Mouse (Mus musculus) hindbrain, embryonic 13.5 days (tissue): ENCODE data around the gene Gm20696. TPM values are rescaled to one million over a fixed set of nuclear protein-coding genes. Genes with fewer than 3 reads are reported as not detected.

Experiments used
- ATAC-seq: fragments of 200-750 bp; cut with Nextera tagmentation; 2 replicates; pipeline ENCODE4 v1.8.0; 2017; ENCODE audit warnings: moderate TSS enrichment; ENCODE audit not compliant: low FRiP score
- H3K27ac ChIP-seq: fragments of 300-500 bp; sonication (generic); 2 replicates; pipeline ENCODE4 v1.5.1; 2015; ENCODE audit warnings: inconsistent platforms, mild to moderate bottlenecking, moderate library complexity
- H3K27me3 ChIP-seq: fragments of 300-500 bp; sonication (generic); 2 replicates; pipeline ENCODE4 v1.6.1; 2015; ENCODE audit warnings: mild to moderate bottlenecking, inconsistent platforms
- H3K36me3 ChIP-seq: fragments of 300-500 bp; sonication (generic); 2 replicates; pipeline ENCODE4 v1.6.1; 2015; ENCODE audit warnings: mild to moderate bottlenecking, inconsistent platforms
- H3K4me1 ChIP-seq: fragments of 300-500 bp; sonication (generic); replicated peaks from 2 replicates; pipeline ENCODE4 v1.6.1; 2015; ENCODE audit warnings: inconsistent platforms
- H3K4me2 ChIP-seq: fragments of 300-500 bp; sonication (generic); 2 replicates; pipeline ENCODE4 v1.6.1; 2015; ENCODE audit warnings: inconsistent platforms, mild to moderate bottlenecking, moderate library complexity
- H3K4me3 ChIP-seq: fragments of 300-500 bp; sonication (generic); 2 replicates; pipeline ENCODE4 v1.5.1; 2015; ENCODE audit warnings: mild to moderate bottlenecking, inconsistent platforms
- H3K9ac ChIP-seq: fragments of 300-500 bp; sonication (generic); 2 replicates; pipeline ENCODE4 v1.6.1; 2015; ENCODE audit warnings: mild to moderate bottlenecking, inconsistent platforms
- H3K9me3 ChIP-seq: fragments of 300-500 bp; sonication (generic); 2 replicates; pipeline ENCODE4 v1.6.1; 2016; ENCODE audit warnings: inconsistent platforms
- WGBS: fragments of 180-500 bp; shearing (Covaris S2); methylation state at CpG from one replicate; pipeline ENCODE4 v1.1.7; 2015; 5-methylcytosine and 5-hydroxymethylcytosine counted together
- polyA plus RNA-seq: library from polyadenylated mRNA; unstranded; fragments of >200 nt; fragmentation: Nextera tagmentation; extraction: Ambion mirVana; gene quantifications from 2 replicates; pipeline ENCODE4 v1.2.1, GENCODE M21; 2015

Gene Gm20696
- polyA plus RNA-seq, 1 experiment from 2014 or later, result 2.7 TPM

DNA sequence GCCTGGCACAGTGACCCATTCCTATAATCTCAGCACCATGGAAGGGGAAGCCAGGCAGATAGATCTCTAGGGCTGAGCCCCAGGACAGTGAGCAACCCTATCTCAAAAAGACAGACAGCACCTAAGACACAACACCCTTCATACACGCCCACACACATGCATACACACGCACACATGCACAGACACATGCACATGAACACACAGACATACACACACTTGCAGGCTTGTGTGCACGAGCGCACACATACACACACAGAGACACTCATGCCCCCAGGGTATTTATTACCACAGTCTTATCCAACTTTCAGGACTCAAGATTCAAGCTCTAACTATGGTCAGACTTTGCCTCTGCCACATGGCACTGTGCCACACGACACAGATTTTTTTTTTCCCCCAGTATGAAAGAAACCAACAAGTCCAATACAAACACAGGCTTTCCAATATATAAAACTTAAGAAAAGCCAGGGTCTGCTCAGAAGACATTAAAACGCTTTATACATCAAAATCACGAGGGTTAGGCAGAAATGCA, 182.3 kb downstream of the Gm20696 start:
- Histone ChIP-seq H3K27me3 (peaks cover 4% of the 10 kb centered on the region; the same call in 1 of the 2 replicates), H3K9ac (no peak overlapping the region), H3K4me2 (no peak overlapping the region), H3K27ac (no peak overlapping the region), H3K36me3 (no peaks in the 10 kb centered on the region), H3K4me1 (peaks cover 24% of the 10 kb centered on the region), H3K9me3 (no peaks in the 10 kb centered on the region), H3K4me3 (no peak overlapping the region)
- 85% methylated on average over 7 of the region's 7 CpGs for WGBS
- ATAC-seq, result no peak

DNA sequence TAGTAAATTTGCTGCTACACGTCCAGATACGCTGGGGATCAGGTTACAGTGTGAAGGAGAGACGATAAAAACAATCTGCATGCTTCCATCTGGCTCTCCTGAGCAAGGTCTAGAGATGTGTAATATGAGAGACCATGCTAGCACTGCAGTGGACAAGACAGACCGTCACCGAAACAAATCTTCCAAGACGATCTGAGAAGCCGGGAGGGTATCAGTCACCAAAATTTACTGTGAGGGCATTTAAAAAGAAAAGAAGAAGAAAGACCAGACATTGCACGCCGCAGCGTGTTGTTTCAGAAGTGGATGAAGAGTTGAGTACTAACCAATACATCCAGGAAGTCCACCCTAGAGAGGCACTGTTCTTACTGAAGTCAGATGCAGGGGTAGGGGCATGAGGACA, 183.0 kb downstream of the Gm20696 start:
- Histone ChIP-seq H3K27ac (no peak overlapping the region), H3K9ac (no peak overlapping the region), H3K4me2 (no peak overlapping the region), H3K36me3 (no peaks in the 10 kb centered on the region), H3K4me1 (peaks cover 24% of the 10 kb centered on the region), H3K27me3 (no peaks in the 10 kb centered on the region), H3K4me3 (no peak overlapping the region), H3K9me3 (no peaks in the 10 kb centered on the region)
- ATAC-seq, result no peak
- WGBS, result 85% methylated on average over 10 of the region's 10 CpGs

DNA sequence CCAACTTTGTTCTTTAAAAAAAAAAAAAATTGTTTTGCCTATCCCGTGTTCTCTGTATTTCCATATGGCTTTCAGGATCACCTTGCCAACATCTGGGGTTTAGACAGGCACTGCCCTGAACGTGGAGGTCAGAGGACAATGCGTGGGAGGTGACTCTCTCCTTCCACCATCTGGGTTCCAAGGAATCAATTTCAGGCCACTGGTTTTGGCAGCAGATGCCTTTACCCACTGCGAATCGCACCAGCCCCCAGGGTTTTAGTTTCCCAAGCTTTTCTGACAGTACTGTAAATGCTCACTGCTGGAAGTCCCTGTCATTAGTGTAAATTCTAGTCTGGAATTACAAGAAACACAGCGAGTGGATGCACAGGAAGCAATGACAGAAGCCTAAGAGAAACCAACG, 185.0 kb downstream of the Gm20696 start:
- no peak overlapping the region for H3K9ac ChIP-seq
- H3K4me2 ChIP-seq, result no peak overlapping the region
- H3K27ac ChIP-seq, result no peak overlapping the region
- no peaks in the 10 kb centered on the region for H3K27me3 ChIP-seq
- no peaks in the 10 kb centered on the region for H3K9me3 ChIP-seq
- H3K4me3 ChIP-seq, result no peak overlapping the region
- 56% methylated on average over 7 of the region's 7 CpGs for WGBS
- H3K36me3 ChIP-seq, result no peaks in the 10 kb centered on the region
- no peak for ATAC-seq
- H3K4me1 ChIP-seq, result peaks cover 24% of the 10 kb centered on the region

DNA sequence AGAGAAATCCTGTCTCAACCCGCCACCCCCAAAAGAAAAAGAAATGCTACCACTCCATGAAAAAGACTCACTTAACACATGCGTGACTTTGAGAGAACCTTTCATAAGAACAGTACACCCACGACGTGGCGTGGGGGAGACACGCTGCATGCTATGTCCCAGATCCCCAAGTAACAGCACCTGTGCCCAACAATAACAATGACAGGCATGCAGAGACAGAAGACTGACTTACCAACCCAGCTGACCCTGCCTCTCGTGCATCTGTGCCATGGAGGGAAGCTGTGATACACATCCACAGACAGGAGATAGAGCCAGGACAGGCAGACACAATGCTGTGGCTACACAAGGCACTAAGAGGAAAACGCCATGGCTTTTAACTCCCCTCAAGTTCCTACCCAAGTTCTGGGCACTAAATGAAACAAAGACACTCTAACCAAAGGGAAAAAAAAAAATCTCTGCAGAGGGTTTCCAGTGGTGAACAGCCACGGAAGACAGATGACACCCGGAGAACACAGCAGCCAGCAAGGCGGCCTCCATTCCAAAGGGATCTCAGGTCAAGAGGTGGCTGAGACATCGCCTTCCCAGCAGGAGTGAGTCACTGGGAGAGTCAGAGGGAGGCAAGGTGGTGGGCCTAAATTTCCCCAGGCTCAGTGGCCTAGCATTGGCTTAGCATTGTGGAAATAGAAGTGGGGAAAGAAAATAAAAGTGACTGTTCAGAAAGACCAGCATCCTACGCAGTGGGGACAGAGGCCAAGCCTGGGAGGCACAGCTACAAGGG, 187.5 kb downstream of the Gm20696 start:
- H3K4me1 ChIP-seq, result peaks cover 1% of the 10 kb centered on the region
- no peak overlapping the region for H3K4me3 ChIP-seq
- H3K9ac ChIP-seq, result no peak overlapping the region
- H3K27me3 ChIP-seq, result no peaks in the 10 kb centered on the region
- no peak overlapping the region for H3K27ac ChIP-seq
- no peaks in the 10 kb centered on the region for H3K36me3 ChIP-seq
- H3K9me3 ChIP-seq, result no peaks in the 10 kb centered on the region
- 77% methylated on average over 13 of the region's 13 CpGs for WGBS
- H3K4me2 ChIP-seq, result no peak overlapping the region
- ATAC-seq, result no peak

DNA sequence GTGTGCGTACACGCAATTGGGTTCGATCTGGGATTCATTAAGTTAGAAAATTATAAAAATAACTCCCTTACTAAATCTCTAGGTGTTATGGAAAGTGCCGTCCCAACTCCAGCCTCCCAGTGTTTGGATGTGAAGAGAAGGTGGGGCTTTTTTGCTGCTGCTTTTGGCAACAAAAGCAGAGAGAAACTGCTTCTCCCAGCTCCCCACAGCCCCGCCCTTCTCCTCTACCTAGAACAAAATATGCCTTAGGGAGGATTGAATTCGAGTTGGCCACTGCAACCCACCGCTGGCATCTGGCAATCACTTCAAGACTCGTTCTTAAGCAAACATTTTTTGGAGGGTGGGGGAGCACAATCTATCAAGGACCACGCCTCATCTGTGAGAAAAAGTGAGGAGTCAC, 191.6 kb downstream of the Gm20696 start:
- WGBS, result 91% methylated on average over 9 of the region's 9 CpGs
- no peaks in the 10 kb centered on the region for H3K27me3 ChIP-seq
- no peak overlapping the region for H3K27ac ChIP-seq
- no peaks in the 10 kb centered on the region for H3K4me1 ChIP-seq
- H3K9ac ChIP-seq, result no peak overlapping the region
- no peak overlapping the region for H3K4me2 ChIP-seq
- H3K4me3 ChIP-seq, result no peak overlapping the region
- no peak for ATAC-seq
- no peaks in the 10 kb centered on the region for H3K36me3 ChIP-seq
- no peaks in the 10 kb centered on the region for H3K9me3 ChIP-seq

DNA sequence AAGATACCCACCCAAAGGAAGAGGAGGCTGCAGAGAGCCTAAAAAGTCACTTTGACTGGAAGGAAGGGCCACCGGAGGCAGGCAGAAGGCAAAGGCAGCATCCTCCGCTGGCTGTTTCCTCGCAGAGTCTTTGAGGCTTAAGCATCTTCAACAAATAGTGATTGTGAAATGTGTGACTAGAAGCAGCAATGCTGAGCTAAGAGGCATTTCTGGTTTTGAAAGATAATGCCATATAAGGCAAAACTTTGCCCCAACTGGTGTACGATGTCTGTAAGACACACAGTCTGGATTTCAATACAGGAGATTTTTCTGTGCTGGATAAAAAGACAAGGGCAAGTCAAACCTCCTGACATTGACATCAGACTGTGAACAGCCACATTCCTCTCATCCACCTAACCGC, 195.7 kb downstream of the Gm20696 start:
- Histone ChIP-seq H3K9ac (no peak overlapping the region), H3K27ac (no peak overlapping the region), H3K4me3 (no peak overlapping the region), H3K4me2 (no peak overlapping the region), H3K36me3 (no peaks in the 10 kb centered on the region), H3K27me3 (0 out of 2 replicates have a peak, but pooled peaks cover 2% of the 10 kb centered on the region), H3K9me3 (no peaks in the 10 kb centered on the region), H3K4me1 (peaks cover 20% of the 10 kb centered on the region)
- no peak for ATAC-seq
- WGBS, result 87% methylated on average over 5 of the region's 5 CpGs

DNA sequence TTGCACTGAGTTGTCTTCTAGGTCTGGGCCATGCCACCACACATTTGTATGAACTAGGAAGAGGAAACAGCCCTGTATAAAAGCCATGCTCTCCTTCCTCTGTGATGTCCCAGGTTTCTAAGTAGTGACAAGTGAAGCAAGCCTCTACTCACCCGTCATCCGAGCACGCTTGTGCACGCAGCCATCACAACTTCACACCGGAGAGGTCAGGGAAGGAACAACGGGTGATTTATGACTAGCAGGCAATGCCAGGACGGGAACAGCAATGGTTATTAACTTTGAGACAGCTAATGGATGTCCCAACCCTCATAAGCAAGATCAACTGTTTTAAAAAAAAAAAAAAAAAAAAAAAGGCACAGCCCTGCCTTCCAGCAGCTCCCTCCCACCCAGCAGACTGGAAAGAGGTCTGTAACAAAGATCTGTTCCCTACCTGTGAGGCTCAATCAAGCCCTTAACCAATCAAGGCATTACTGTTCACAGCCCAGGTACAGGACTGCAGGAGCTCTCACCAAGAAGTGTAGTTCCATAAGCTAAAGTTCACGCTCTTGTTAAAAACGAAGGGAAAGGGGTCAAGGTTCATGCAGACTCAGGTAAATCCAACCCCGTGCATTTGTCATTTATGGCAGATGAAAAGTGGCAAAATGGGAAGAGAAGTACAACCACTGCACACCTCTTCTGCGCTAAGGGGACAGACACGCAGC, 197.3 kb downstream of the Gm20696 start:
- Histone ChIP-seq H3K4me2 (no peak overlapping the region), H3K27me3 (0 out of 2 replicates have a peak, but pooled peaks cover 2% of the 10 kb centered on the region), H3K27ac (no peak overlapping the region), H3K9me3 (no peaks in the 10 kb centered on the region), H3K36me3 (no peaks in the 10 kb centered on the region), H3K4me3 (no peak overlapping the region), H3K4me1 (peaks cover 25% of the 10 kb centered on the region), H3K9ac (no peak overlapping the region)
- 69% methylated on average over 12 of the region's 12 CpGs for WGBS
- ATAC-seq, result no peak

DNA sequence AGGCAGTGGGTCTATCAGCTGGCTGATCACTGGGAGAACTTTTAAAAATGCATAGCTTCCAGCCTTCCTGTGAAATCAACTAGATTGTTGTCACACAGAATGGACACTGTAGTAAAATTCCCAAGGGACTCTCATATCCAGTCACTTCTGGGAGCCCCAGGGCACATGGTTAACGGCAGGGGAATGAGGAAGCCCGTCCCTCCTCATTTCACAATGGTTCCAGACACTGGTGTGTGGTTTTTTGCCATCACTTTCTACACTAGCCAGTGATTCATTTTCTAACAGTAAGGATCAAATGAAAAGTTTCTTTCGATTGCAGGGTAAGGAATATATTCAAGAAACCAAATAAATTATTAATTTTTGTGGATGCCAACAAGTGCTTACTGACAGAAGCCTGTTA, 198.8 kb downstream of the Gm20696 start:
- Histone ChIP-seq H3K4me2 (no peak overlapping the region), H3K9me3 (no peaks in the 10 kb centered on the region), H3K9ac (no peak overlapping the region), H3K36me3 (no peaks in the 10 kb centered on the region), H3K4me1 (peaks cover 27% of the 10 kb centered on the region), H3K27me3 (0 out of 2 replicates have a peak, but pooled peaks cover 2% of the 10 kb centered on the region), H3K4me3 (no peak overlapping the region), H3K27ac (no peak overlapping the region)
- 53% methylated on average over 3 of the region's 3 CpGs for WGBS
- no peak for ATAC-seq

DNA sequence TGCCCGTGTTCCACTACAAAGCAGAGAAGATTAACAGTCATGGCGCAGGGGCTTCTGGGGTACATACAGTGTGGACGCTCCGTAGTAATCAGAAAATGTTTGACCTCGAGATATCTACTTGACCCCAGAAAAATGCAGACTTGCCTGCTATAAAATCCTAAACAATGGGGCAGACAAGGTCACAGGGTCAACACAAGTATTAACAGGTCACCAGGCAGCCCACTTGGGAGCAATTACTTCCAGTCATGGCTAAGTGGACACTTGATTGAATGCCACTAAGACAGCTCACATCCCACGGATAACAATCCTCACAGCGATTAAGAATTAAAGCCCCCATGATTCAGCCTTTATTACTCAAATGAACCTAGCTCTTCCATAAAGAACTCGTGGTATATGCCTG, 199.5 kb downstream of the Gm20696 start:
- Histone ChIP-seq H3K27ac (no peak overlapping the region), H3K36me3 (no peaks in the 10 kb centered on the region), H3K4me3 (no peak overlapping the region), H3K9ac (no peak overlapping the region), H3K4me2 (no peak overlapping the region), H3K4me1 (peaks cover 34% of the 10 kb centered on the region), H3K27me3 (0 out of 2 replicates have a peak, but pooled peaks cover 2% of the 10 kb centered on the region), H3K9me3 (no peaks in the 10 kb centered on the region)
- no peak for ATAC-seq
- WGBS, result 33% methylated on average over 8 of the region's 8 CpGs

DNA sequence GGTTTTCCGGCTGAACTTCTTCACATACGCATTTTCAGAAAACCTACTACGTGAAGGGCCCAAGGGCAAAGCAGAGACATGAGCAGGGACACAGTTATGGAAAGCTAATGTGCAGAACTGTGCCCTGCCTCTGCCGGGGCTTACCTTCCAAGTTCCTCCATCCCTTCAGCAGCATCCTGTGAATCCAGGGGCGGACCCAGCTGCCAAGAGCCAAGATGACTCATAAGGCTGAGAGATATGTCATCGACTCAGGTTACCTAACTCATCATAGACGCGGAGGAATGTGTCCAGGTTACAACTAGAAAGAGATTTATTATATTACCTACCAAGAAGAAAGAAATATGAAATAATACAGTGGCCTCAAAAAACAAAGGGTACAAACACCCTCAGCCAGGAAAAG, 200.2 kb downstream of the Gm20696 start:
- WGBS, result 85% methylated on average over 8 of the region's 8 CpGs

DNA sequence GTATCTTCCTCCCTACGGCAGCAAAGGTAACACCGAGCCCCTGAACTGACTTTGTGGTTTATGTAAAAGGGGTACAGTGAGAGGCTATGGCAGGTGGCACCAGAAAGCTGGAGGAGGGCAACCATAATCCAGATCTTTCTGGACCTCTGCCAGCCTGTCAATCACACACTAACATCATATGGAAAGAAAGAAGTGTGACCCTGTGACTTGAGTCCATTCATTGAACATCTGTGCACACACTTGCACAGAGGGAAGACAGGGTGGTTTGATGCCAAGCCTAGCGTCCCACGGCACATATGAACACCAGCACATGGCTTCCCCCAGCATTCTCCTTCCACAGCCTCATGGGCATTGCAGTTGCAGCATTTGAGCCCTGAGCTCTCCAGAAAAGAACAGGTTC, 202.1 kb downstream of the Gm20696 start:
- no peak overlapping the region for H3K4me2 ChIP-seq
- 67% methylated on average over 4 of the region's 4 CpGs for WGBS
- H3K27me3 ChIP-seq, result 0 out of 2 replicates have a peak, but pooled peaks cover under 1% of the 10 kb centered on the region
- H3K4me1 ChIP-seq, result peaks cover 32% of the 10 kb centered on the region
- H3K4me3 ChIP-seq, result no peak overlapping the region
- no peak overlapping the region for H3K27ac ChIP-seq
- no peaks in the 10 kb centered on the region for H3K36me3 ChIP-seq
- ATAC-seq, result no peak
- H3K9ac ChIP-seq, result no peak overlapping the region
- H3K9me3 ChIP-seq, result no peaks in the 10 kb centered on the region

More for the DNA sequence above, 200.2 kb downstream of the Gm20696 start:
- no peak overlapping the region for H3K4me3 ChIP-seq
- H3K9me3 ChIP-seq, result no peaks in the 10 kb centered on the region
- H3K4me2 ChIP-seq, result no peak overlapping the region
- 0 out of 2 replicates have a peak, but pooled peaks cover 2% of the 10 kb centered on the region for H3K27me3 ChIP-seq
- ATAC-seq, result no peak
- no peaks in the 10 kb centered on the region for H3K36me3 ChIP-seq
- H3K9ac ChIP-seq, result no peak overlapping the region
- no peak overlapping the region for H3K27ac ChIP-seq
- H3K4me1 ChIP-seq, result peaks cover 34% of the 10 kb centered on the region

DNA sequence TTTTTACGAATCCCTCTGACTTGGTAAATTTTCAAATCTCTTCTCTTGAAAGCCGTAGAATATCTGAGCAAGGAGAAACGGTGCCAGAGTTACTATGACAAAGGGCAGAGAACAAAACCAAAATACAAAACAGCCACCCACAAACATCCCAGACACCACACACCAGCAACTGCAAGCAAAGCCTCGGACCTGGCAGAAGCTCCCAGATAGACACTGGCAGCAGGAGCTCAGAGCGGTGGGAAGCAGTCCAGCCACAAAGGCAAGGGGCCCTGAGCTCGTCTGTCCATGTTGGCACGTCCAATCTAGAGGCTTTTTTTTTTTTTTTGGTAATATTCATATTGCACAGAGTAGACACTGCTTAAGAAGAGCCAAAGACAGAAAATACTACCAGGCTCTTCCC, 202.7 kb downstream of the Gm20696 start:
- whole genome bisulfite sequencing, result 78% methylated on average over 7 of the region's 7 CpGs

More for the DNA sequence above, 202.7 kb downstream of the Gm20696 start:
- Histone ChIP-seq H3K27me3 (no peaks in the 10 kb centered on the region), H3K36me3 (no peaks in the 10 kb centered on the region), H3K9ac (no peak overlapping the region), H3K4me3 (no peak overlapping the region), H3K4me2 (no peak overlapping the region), H3K27ac (no peak overlapping the region), H3K9me3 (no peaks in the 10 kb centered on the region), H3K4me1 (peaks cover 27% of the 10 kb centered on the region)
- no peak for ATAC-seq
